Mouse (Mus musculus) neural tube, embryonic 11.5 days (tissue): ENCODE data around the gene Tcp10a. TPM values are rescaled to one million over a fixed set of nuclear protein-coding genes. Genes with fewer than 3 reads are reported as not detected.

ENCODE experiments used
- polyA plus RNA-seq: library from polyadenylated mRNA; unstranded; fragments of >200 nt; fragmentation: Nextera tagmentation; extraction: Ambion mirVana; gene quantifications from 2 replicates; pipeline ENCODE4 v1.2.1, GENCODE M21; 2014

The Tcp10a gene
- polyA plus RNA-seq, 1 experiment from 2014 or later: not detected

Other genes with a start within 250 kb of the Tcp10a start
- gene Rps6ka2, start 154.5 kb upstream of the Tcp10a start, polyA plus RNA-seq: 35.2 and 35.6 TPM in 2 replicates
- gene Ttll2, start 28.1 kb downstream of the Tcp10a start, polyA plus RNA-seq: not detected in 2 replicates
- gene Gm49630, start 47.3 kb downstream of the Tcp10a start, polyA plus RNA-seq: not detected in 2 replicates
- not detected in 2 replicates for gene Unc93a2, start 60.8 kb downstream of the Tcp10a start, polyA plus RNA-seq